Mouse (Mus musculus): ENCODE results near the gene Elmo1.

DNA sequence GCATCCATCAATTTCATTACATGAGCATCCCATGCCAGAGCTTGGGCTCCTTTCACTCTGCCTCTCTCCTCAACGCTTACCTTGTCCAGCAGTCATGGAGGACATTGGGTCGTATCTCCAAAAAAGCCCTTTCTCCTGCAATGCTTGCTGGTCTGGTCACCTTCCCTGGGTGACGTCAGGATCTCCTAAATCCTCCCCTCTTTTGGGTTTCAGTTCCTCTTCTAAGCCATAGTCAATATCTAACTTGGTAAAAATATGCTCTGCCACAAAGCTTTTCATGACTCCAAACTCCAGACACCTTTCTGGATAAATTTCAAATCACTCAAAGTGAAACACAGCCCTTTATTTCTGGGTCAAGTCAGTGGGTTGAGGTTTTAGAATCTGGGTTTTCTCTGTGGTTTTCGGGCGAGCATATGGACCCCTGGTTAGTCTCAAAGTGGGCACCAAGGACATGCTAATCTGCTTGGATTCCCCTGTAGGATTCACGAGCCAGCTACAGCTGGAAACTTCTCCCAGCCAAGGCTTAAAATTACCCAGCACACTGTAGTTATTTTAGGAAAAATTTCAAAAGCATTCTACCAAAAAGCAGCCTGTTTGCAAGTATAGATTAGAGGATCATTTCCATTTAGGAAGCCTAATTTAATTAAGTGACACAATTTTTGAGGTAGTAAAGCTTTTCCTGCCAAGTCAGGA, 403.8 kb downstream of the Elmo1 start:
- TF ChIP-seq POLR2A (IDR thresholded peaks at IDR 0.05; ENCODE audit: insufficient read depth, low read length) (no peak), CTCF (IDR thresholded peaks at IDR 0.05; ENCODE audit: low read depth, low read length) (no peak), EP300 (IDR thresholded peaks at IDR 0.05; ENCODE audit: insufficient read depth, low read depth, low read length) (no peak)

Data from ES-Bruce4 (cell line).